Mouse (Mus musculus): ENCODE results near the gene Sort1.

Gene Sort1

DNA sequence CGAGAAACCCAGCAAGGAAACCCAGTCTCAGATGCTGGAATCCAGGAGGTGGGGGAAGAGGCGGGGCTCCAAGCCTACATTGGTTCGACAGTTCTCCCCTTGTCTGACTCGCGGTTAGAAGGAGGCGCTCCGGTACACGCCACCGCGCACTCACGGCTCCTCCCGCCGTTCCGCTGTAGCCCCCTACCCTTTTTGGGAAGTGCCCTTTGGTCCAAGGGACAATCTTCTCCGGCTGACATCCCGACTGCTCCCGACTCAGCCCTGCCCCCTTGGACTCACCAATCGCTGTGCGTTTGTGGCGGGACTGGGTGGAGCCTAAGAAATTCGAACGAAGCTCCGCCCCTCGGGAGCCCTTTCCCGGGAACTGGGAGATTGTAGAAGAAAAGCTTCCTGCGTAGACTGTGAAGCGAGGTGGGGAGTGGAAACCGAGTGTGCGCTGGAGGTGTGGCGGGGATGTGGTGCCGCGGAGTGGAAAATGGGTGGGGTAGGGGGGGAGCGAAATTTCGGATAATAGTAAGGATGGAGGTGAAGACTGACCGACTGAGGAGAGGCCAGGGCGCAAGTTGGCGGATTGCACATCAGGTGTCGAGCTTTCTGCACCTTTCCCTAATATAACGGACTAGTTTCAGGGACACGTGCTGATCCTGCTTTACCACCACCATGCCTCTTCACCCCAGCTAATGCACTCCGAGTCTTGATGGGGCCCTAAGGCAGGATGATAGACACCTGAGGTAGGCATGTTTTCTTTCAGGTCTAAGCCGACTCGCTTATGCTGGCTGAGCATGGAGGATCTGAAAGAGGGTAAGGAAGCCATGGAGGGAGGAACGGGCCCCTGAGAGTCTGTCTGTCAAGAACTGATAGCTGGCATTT is 99.8 kb downstream of the Sort1 start, which contains the start of gene Psrc1:
TSS of gene Psrc1 (plus strand) at position 355 of the 870 bp plus-strand sequence.
- DNase-seq (ENCODE audit: low spot score in 2 of 2): peak; percentile 87 to 90

DNA sequence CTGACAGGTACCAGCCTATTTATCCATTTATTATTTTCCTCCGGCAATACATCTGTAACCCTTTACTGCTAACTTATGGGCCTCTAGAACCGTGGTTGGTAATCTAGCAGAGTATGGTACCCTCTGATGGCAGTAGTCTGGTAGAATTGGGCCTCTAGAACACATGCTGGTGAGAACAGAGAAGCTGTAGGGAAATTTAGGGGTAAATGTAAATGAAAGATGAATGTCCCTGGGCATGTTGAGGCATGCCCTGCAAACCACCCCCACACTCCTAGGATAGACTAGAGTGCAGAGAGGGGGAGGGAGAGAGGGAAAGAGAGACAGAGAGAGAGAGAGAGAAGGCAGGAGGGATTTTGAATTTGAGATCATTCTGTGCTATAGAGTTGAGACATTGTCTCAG is 100.5 kb downstream of the Sort1 start:
- no peak for DNase-seq (ENCODE audit: low spot score in 2 of 2)

DNA sequence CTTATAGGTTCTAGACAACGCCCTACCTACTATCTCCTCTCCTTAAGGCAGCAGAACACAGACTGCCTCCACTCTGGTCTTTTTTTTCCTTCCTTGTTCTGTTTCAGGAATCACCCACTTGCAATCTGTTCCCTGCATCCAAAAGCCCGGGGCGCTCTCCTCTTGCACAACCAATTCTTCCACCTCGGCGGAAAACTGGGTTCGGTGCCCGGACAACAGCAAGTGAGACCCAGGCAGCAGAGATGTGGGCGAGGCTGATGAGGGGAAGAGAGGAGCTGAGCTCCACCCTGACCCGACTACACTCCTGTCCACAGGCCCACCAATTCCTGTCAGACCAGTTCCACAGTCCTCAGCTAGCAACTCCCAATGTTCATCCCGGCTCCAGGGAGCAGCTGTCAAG is 102.3 kb downstream of the Sort1 start:
- no peak for DNase-seq (ENCODE audit: low spot score in 2 of 2)

DNA sequence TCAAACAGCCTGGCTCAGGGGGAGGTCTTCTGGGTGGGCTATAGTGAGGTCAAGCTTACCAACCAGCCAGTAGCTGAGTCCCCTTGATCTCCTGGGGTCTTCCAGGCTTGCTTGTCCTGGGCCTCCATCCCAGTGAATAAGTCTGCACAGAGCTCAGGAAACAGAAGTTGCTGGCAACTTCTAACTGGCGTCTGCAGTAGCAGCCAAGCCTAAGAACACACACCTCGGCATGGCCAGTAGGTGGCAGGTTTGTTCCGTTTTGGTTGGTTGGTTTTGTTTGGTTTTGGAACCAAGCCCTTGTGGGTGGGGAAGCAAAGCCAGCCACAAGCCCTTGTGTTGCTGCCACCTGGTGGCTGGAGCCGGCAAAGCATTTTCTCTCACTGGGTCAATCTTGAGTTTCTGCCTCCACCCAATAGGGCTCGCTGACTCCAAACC is 105.2 kb downstream of the Sort1 start:
- DNase-seq (ENCODE audit: low spot score in 2 of 2): peak; percentile 96 to 97

DNA sequence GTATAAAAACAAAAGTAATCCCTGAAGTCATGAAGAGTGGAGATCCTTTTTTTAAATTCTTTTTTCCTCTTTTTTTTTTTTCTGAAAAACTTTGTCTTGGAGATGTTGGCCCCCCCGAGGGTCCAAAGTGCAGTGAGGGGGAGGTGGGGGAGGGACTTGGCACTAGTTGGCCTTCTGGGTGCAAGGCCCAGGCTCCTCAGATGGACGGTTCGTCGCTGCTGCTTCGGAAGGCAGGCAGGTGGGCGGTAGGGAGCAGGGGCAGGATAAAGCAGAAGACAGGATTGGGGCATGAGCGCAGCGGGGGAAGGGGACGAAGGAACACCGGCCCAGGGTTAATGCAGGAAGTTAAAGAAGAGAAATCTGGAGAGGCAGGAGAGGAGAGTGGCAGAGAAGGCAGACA is 108.4 kb downstream of the Sort1 start:
- DNase-seq (ENCODE audit: low spot score in 2 of 2): no peak

DNA sequence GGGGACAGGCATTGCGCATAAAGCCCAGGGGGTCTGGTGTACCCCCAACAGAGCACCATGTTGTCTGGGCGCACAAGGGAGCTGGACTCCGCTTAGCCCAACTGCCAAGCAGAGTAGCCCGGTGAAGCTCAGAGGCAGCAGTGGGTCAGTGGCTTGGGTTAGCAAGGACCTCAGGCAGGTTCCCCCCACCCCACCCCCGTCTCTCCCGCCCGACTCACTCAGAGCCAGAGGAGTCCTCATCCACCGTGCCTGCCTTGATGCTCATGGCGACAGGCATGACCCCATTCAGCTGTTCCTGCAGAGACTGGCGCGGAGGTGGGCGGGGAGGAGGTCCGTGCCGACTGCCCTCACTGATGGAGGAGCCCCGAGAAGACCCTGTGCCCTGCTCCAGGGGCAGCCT is 108.9 kb downstream of the Sort1 start:
- DNase-seq (ENCODE audit: low spot score in 2 of 2): no peak

DNA sequence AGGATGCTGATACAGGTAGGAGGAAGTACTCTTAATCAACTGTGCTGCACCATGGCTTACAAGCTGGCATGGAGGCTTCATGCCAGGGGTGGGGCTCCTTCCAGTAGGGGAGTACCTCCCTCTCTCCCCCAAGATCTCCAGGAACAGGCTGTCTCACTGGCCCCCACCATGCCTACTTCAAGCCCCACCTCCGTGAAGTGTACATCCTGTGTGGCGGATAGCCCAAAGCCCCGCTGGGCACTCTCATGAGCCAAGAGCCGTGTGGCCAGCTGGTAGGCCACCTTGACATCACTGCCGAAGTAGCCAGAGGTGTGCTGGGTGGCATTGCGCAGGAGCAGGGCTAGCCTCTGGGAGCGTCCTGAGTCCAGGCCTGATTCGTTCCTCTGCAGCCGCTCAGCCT is 114.4 kb downstream of the Sort1 start:
- no peak for DNase-seq (ENCODE audit: low spot score in 2 of 2)

DNA sequence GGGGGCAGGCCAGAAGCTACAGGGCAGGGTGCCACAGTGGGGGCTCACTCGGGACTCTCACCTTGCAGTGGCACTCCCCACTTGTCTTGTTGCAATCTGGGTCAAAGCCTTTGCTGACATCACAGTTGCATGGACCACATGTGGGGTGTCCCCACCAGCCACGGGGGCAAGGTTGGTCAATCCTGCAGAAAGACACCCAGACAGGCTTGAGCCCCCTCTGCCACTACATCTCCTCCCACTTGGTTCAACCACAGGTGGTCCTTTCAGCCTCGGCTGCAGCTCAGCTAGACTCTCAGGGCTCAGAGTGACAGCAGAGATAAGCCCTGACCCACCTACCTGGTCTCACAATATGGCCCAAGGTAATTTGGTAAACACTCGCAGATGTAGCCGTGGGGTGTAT is 116.6 kb downstream of the Sort1 start:
- no peak for DNase-seq (ENCODE audit: low spot score in 2 of 2)

DNA sequence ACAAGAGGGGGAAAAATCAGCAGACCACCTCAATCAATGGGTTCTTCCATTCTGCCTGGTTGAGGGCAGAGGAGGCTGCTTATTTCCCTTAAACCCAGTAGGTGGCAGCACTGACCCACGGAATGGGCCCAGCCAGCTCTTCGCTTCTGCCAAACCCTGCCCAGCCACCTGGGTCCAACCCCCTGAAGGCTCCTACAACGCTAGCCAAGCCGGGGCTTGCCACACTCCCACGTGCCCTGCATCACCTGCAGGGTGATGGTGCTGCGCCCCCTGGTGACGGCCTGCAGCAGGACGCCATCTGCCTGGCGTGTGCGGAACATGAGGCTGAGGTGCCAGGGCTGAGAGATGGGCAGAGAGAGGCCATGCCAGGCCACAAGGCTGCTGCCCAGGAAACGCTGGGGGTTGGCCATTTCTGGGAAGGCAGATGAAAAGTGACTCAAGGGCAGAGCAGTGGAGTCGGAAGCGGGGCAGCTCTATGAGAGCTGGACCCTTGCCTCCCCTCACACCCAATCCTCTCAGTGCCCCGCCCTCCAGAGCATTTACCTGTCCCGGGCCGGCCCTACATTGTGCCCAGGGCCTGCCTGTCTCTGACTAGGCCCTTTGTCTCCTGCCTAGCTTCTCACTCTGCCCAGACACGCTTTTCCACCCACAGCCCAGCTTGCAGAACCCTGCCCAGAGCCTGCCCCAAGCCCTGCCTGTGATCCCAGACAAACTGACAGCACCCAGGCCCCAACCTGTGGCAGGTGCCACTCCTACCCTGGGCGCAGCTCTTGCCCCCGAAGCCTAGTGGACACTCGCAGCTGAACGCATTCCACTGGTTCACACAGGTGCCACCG is 118.0 kb downstream of the Sort1 start:
- DNase-seq (ENCODE audit: low spot score in 2 of 2): peak; percentile 76 to 92

DNA sequence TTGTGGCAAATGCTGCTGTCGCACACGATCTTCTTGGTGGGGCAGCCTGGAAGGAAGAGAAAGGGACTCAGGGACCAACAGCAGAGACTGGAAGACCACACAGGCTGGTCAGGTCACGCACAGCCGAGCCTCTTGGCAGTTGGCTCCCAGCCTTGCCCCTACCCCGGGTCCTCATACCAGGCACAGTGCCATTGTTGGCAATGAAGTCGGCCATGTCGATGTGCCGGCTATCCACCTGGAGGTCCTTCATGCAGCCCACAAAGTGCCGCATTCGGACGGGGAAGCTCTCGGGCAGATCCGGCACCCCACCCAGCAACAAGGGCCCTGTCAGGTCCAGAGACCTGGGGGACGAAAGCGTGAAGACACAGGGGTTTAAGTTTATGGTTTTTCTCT is 118.6 kb downstream of the Sort1 start:
- DNase-seq (ENCODE audit: low spot score in 2 of 2): no peak

DNA sequence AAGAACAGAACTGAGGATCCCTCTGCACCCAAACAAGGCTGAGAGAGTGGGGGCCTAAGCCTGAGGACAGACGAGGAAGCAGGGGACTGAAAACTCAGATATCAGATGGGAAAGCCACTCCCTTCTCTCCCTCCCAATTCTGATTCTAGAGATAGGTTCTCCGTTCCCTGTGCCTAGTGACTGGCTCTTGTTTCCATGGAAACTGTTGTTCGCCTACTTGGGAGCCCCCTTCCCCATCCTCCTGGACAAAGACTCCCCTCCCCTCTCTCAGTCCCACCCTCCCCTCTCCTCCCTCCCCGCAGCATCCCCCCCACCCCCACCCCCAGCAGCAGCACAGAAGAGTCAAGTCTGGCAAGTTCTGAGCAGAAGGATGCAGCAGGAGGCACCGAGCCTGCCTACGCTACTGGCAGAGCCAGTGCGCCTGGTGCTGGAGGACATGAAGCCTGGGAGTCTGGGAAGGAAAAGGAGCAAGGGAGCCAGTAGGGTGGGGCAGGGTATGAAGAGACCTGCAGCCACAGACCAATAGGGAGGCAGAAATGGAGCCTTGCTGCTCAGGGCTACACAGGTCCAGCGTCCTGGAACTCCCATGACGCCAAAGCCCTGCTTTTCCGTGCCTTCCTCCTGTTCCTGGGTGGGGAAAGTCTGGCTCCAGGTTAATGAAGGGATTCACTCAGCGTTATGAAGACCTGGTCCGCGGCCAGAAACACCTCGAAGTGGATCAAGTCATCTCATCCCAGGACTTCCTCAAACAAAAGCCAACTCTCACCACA is 121.8 kb downstream of the Sort1 start:
- DNase-seq (ENCODE audit: low spot score in 2 of 2): no peak

DNA sequence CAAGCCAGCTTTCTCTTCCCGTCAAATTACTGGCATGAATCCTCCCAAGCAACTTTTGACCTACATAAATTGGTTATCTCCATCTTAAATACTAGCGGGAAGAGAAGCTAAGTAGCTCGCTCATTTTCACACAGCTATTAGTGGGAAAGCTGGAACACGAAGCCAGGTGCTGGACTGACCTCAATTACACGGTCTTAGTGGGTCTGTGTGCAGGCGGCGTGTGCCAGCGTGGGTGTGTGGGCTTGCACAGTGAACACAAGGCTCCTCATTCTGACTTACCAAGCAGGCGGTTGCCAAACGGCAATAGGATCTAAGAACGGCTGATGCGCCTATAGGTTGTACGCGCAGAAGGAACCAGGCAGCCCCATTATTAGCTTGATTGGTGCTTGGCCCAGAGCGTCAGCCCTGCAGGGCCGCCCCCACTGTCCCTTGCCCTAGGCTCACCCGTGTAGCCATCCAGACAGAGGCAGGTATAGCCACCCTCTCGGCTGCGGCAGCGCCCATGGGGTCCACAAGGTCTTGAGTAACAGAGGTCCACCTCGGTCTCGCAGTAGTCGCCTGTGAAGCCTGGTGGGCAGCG is 122.5 kb downstream of the Sort1 start:
- no peak for DNase-seq (ENCODE audit: low spot score in 2 of 2)

DNA sequence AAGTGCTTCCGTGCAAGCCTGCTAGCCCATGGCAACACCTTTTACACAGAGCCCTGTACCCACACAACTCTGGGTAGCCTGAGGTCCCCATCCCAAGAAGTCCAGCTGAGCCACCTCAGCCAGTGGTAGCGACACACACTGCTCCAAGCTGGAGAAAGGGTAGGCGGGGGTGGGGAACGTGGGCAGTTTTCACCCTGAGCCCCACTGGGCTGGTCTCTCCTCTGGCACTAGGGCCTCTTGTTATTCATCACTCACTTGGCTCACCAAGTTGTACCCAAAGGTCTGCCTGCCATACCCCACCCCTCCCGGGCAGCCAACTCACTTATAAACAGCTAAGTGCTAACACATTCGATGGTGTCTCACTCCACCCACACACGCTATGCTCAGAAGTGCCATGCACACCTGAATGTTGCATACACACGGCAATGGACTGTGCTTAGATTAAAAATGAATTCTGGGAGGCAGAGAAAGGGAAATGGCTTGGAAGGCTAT is 124.7 kb downstream of the Sort1 start:
- no peak for DNase-seq (ENCODE audit: low spot score in 2 of 2)

DNA sequence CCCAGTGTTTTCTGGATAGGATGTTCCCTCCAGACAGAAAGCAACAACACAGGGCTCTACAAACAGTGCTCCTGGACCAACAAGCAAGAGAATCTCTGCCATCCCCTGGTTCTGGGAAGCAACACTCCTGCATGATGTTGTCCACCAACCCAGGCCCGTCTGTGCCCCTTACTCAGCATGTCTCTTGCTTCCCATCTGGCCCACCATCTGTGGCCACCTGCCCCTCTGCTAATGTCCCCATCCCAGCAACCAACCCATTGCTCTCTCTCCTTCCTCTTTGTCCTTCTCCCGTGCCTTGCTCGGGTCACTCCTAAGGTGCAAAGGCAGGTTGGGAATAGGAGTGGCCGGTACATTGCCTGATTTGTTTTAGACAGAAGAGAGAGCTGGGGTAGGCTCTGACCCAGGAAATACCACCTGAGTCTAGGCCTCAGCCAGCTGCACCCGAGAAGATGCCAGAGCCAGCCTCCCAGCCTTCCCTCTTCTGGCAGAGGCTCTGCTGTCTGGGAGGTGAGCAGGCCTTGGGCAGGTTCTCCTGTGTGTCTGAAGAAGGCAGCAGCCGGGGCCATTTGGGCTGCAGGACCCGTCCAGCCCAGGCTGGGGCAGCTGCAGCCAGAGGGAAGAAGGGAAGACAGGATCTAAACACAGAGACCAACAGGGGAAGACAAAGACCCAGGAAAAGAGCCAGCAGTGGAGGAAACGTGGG is 125.9 kb downstream of the Sort1 start:
- DNase-seq (ENCODE audit: low spot score in 2 of 2): no peak

DNA sequence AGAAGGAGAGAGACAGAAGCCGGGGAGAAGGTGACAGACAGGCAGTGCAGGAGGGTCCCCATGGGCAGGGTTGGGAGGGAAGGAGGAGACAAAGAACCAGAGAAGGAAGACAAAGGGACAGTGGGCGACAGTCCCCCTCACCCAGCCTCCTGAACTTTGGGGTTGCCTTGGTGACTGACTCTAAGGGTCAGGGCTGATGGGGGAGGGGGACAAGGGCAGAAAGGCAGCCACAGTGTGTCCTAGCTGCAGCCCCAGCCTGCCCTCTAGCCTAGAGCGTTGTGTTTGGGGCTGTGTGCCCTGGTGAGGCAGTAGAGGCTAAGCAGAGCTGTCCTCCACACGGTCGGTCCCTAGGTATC is 126.5 kb downstream of the Sort1 start:
- no peak for DNase-seq (ENCODE audit: low spot score in 2 of 2)
